Mouse (Mus musculus) liver, embryonic 11.5 days (tissue): ENCODE data around the gene Gm20479. TPM values are rescaled to one million over a fixed set of nuclear protein-coding genes. Genes with fewer than 3 reads are reported as not detected.

Source experiments
- ATAC-seq: fragments of 200-750 bp; cut with Nextera tagmentation; replicated peaks from 2 replicates; pipeline ENCODE4 v1.8.0; 2017; ENCODE audit warnings: moderate number of reproducible peaks, mild to moderate bottlenecking, moderate TSS enrichment, moderate library complexity; ENCODE audit not compliant: low FRiP score
- DNase-seq: peaks from one replicate; pipeline ENCODE4 v3.0.0-alpha.2; 2017; ENCODE audit warnings: low spot score
- H3K27ac ChIP-seq: fragments of 300-500 bp; sonication (generic); 2 replicates; pipeline ENCODE4 v1.5.1; 2014; ENCODE audit warnings: mild to moderate bottlenecking, low read depth, low read length, control low read depth
- H3K27me3 ChIP-seq: fragments of 300-500 bp; sonication (generic); replicated peaks from 2 replicates; pipeline ENCODE4 v1.6.1; 2014; ENCODE audit warnings: low read length, mixed read lengths; ENCODE audit not compliant: control insufficient read depth, insufficient read depth
- H3K36me3 ChIP-seq: fragments of 300-500 bp; sonication (generic); 2 replicates; pipeline ENCODE4 v1.6.1; 2014; ENCODE audit warnings: mild to moderate bottlenecking, low read length, moderate library complexity, mixed read lengths; ENCODE audit not compliant: control insufficient read depth, insufficient read depth
- H3K4me1 ChIP-seq: fragments of 300-500 bp; sonication (generic); replicated peaks from 2 replicates; pipeline ENCODE4 v1.6.1; 2014; ENCODE audit warnings: low read length, mixed read lengths; ENCODE audit not compliant: control insufficient read depth, insufficient read depth
- H3K4me2 ChIP-seq: fragments of 300-500 bp; sonication (generic); 2 replicates; pipeline ENCODE4 v1.6.1; 2014; ENCODE audit warnings: mild to moderate bottlenecking, control low read depth, moderate library complexity
- H3K4me3 ChIP-seq: fragments of 300-500 bp; sonication (generic); 2 replicates; pipeline ENCODE4 v1.5.1; 2014; ENCODE audit warnings: low read depth, low read length, control low read depth
- H3K9ac ChIP-seq: fragments of 300-500 bp; sonication (generic); 2 replicates; pipeline ENCODE4 v1.6.1; 2014; ENCODE audit warnings: low read depth, low read length, control low read depth
- H3K9me3 ChIP-seq: fragments of 300-500 bp; sonication (generic); 2 replicates; pipeline ENCODE4 v1.6.1; 2016; ENCODE audit warnings: low read length, inconsistent platforms, mixed read lengths; ENCODE audit not compliant: control insufficient read depth
- WGBS: fragments of 180-500 bp; shearing (Covaris S2); extraction: QIAGEN DNeasy Blood & Tissue Kit; methylation state at CpG from one replicate; pipeline ENCODE4 v1.1.7; 2014; 5-methylcytosine and 5-hydroxymethylcytosine counted together
- polyA plus RNA-seq: library from polyadenylated mRNA; unstranded; fragments of >200 nt; fragmentation: Nextera tagmentation; extraction: Ambion mirVana; gene quantifications from 2 replicates; pipeline ENCODE4 v1.2.1, GENCODE M21; 2014

Gene Gm20479
- polyA plus RNA-seq, 1 experiment from 2014 or later = 1.2 TPM

GRCm38 (mm10) chr7:27307551-27307950 is 49.7 kb downstream of the Gm20479 start:
- DNase-seq (no peak), ATAC-seq (no peak)
- Histone ChIP-seq H3K4me3 (no peak overlapping the region), H3K27ac (no peak overlapping the region), H3K9me3 (no peaks in the 10 kb centered on the region), H3K27me3 (peaks cover 41% of the 10 kb centered on the region), H3K4me2 (no peak overlapping the region), H3K4me1 (no peaks in the 10 kb centered on the region), H3K9ac (no peak overlapping the region), H3K36me3 (no peaks in the 10 kb centered on the region)
- 52% methylated on average over 9 of the region's 9 CpGs for whole genome bisulfite sequencing

GRCm38 (mm10) chr7:27306161-27307160 is 50.8 kb downstream of the Gm20479 start:
- H3K36me3 ChIP-seq = no peaks in the 10 kb centered on the region
- DNase-seq = no peak
- no peak overlapping the region for H3K27ac ChIP-seq
- H3K4me1 ChIP-seq = no peaks in the 10 kb centered on the region
- no peak for ATAC-seq
- no peak overlapping the region for H3K4me3 ChIP-seq
- H3K4me2 ChIP-seq = no peak overlapping the region
- 66% methylated on average over 24 of the region's 24 CpGs for WGBS
- no peaks in the 10 kb centered on the region for H3K9me3 ChIP-seq
- H3K27me3 ChIP-seq = peaks cover 38% of the 10 kb centered on the region
- H3K9ac ChIP-seq = no peak overlapping the region

GRCm38 (mm10) chr7:27305091-27305730 is 52.0 kb downstream of the Gm20479 start:
- no peak overlapping the region for H3K4me3 ChIP-seq
- ATAC-seq = no peak
- peaks cover 28% of the 10 kb centered on the region for H3K27me3 ChIP-seq
- no peak overlapping the region for H3K27ac ChIP-seq
- H3K9ac ChIP-seq = no peak overlapping the region
- H3K9me3 ChIP-seq = no peaks in the 10 kb centered on the region
- no peaks in the 10 kb centered on the region for H3K36me3 ChIP-seq
- DNase-seq = no peak
- H3K4me1 ChIP-seq = no peaks in the 10 kb centered on the region
- H3K4me2 ChIP-seq = no peak overlapping the region
- WGBS = 76% methylated on average over 17 of the region's 17 CpGs

Other genes with a start within 250 kb of the Gm20479 start
- gene Cyp2f2, start 237.5 kb downstream of the Gm20479 start, polyA plus RNA-seq = not detected in 2 replicates
- not detected in 2 replicates for gene Cyp2t4, start 203.7 kb downstream of the Gm20479 start, polyA plus RNA-seq
- 37.1 and 39.7 TPM in 2 replicates for gene Egln2, start 190.6 kb downstream of the Gm20479 start, polyA plus RNA-seq
- gene Rab4b, start 178.5 kb downstream of the Gm20479 start, polyA plus RNA-seq = 40.9 and 44.8 TPM in 2 replicates
- not detected in 2 replicates for gene Gm21983, start 176.3 kb downstream of the Gm20479 start, polyA plus RNA-seq
- 0.73 and 1.3 TPM in 2 replicates for gene Mia, start 176.3 kb downstream of the Gm20479 start, polyA plus RNA-seq
- gene BC024978, start 161.6 kb downstream of the Gm20479 start, polyA plus RNA-seq = 2.5 and 2.8 TPM in 2 replicates
- 282 and 294 TPM in 2 replicates for gene Snrpa, start 161.1 kb downstream of the Gm20479 start, polyA plus RNA-seq
- gene Itpkc, start 128.8 kb downstream of the Gm20479 start, polyA plus RNA-seq = 3.5 and 4.8 TPM in 2 replicates
- gene Coq8b, start 124.4 kb downstream of the Gm20479 start, polyA plus RNA-seq = 16.6 and 18.7 TPM in 2 replicates
- gene Numbl, start 99.0 kb downstream of the Gm20479 start, polyA plus RNA-seq = 3.6 TPM in 2 replicates
- gene Ltbp4, start 19.7 kb downstream of the Gm20479 start, polyA plus RNA-seq = 7.1 and 10.2 TPM in 2 replicates
- gene Shkbp1, start 1.4 kb downstream of the Gm20479 start, polyA plus RNA-seq = 46.8 and 49.6 TPM in 2 replicates
- gene Sptbn4, start 90.3 kb upstream of the Gm20479 start, polyA plus RNA-seq = 0.17 and 0.19 TPM in 2 replicates
- gene Blvrb, start 90.6 kb upstream of the Gm20479 start, polyA plus RNA-seq = 581 and 583 TPM in 2 replicates
- gene Sertad3, start 116.3 kb upstream of the Gm20479 start, polyA plus RNA-seq = 20.6 and 21.5 TPM in 2 replicates
- 23.0 and 24.3 TPM in 2 replicates for gene Sertad1, start 129.5 kb upstream of the Gm20479 start, polyA plus RNA-seq
- 0.80 and 0.84 TPM in 2 replicates for gene Prx, start 141.9 kb upstream of the Gm20479 start, polyA plus RNA-seq
- gene Hipk4, start 165.8 kb upstream of the Gm20479 start, polyA plus RNA-seq = 0.33 and 0.40 TPM in 2 replicates
- gene Pld3, start 195.8 kb upstream of the Gm20479 start, polyA plus RNA-seq = 39.3 and 44.4 TPM in 2 replicates
- gene 2310022A10Rik, start 195.8 kb upstream of the Gm20479 start, polyA plus RNA-seq = 33.9 and 35.1 TPM in 2 replicates
- gene Akt2, start 234.1 kb upstream of the Gm20479 start, polyA plus RNA-seq = 68.4 and 70.1 TPM in 2 replicates